Mouse (Mus musculus): ENCODE results near the gene Rnf144b. TPM values are rescaled to one million over a fixed set of nuclear protein-coding genes. Genes with fewer than 3 reads are reported as not detected.

Rnf144b gene
- polyA plus RNA-seq, 1 experiment, result 15.1 TPM

DNA sequence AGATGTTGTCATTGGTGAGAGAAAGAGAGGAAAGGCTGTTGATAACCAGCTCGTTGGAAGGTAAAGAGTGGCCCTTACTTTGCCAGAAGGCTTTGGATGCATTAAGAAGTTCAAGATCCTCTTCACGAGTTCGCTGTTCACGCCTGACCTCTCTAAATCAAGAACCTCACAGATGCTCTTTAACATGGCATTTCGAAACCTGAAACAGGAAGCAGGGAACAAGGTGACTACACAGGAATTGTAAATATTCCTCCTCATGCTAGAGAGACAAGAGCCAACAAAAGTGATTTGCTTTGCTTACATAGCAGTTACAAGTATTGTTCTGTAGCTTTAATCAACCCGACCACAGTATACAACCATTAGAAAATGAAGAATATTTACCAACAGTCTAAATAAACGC, 23.2 kb upstream of the Rnf144b start:
- Histone ChIP-seq H3K4me3 (ENCODE audit: insufficient read depth, low read length) (no peak overlapping the region), H3K27ac (ENCODE audit: insufficient read depth, low read length) (no peak overlapping the region), H3K4me1 (ENCODE audit: control insufficient read depth, insufficient read depth, low read length) (no peaks in the 10 kb centered on the region)
- TF ChIP-seq POLR2A (IDR thresholded peaks at IDR 0.05; ENCODE audit: extremely low read depth, insufficient read depth, low read length), result no peak

DNA sequence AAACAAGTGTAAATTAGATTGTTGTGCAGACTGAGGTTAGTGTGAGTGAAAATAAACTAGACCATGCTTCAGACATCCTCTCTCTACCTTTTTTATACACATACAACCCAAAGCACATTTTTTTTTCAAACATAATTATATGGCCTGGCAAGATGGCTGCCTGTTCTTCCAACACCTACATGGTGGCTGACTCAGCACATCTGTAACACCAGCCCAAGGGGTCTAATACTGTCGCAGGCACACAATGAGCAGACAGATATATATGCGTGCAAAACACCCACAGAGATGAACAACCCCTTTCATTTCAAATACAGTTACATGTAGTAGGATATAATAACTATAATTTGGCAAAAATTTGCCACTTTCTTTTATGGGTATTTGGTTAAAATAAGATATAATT, 21.9 kb upstream of the Rnf144b start:
- H3K27ac ChIP-seq (ENCODE audit: insufficient read depth, low read length), result no peak overlapping the region
- H3K4me3 ChIP-seq (ENCODE audit: insufficient read depth, low read length), result no peak overlapping the region
- 0 out of 2 replicates have a peak, but pooled peaks cover 2% of the 10 kb centered on the region for H3K4me1 ChIP-seq (ENCODE audit: control insufficient read depth, insufficient read depth, low read length)
- no peak for TF ChIP-seq POLR2A (IDR thresholded peaks at IDR 0.05; ENCODE audit: extremely low read depth, insufficient read depth, low read length)
- TF ChIP-seq CTCF (IDR thresholded peaks at IDR 0.05; ENCODE audit: extremely low read depth, insufficient read depth, low read length), result no peak

DNA sequence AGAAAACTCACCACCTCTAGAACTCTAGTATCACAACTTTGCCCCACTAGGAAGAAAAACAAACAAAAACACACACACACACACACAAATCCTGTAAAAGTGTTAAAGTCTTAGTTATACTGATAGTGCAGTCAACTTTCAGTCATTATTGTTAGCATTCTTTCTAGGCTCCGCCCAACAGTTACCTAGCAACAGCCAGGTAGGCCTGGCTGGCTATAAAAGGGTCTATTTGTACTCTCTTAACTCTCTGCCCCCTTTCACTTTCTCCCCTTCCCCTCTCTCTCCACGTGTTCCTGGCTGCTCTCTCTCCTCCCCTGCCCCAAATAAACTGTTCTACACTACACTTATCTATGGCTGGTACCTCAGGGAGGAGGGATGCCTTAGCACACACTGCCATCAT, 18.3 kb upstream of the Rnf144b start:
- no peak overlapping the region for H3K27ac ChIP-seq (ENCODE audit: insufficient read depth, low read length)
- 0 out of 2 replicates have a peak, but pooled peaks cover 2% of the 10 kb centered on the region for H3K4me1 ChIP-seq (ENCODE audit: control insufficient read depth, insufficient read depth, low read length)
- TF ChIP-seq CTCF (IDR thresholded peaks at IDR 0.05; ENCODE audit: extremely low read depth, insufficient read depth, low read length), result no peak
- no peak for TF ChIP-seq POLR2A (IDR thresholded peaks at IDR 0.05; ENCODE audit: extremely low read depth, insufficient read depth, low read length)
- no peak overlapping the region; the same call in 1 of the 2 replicates for H3K4me3 ChIP-seq (ENCODE audit: insufficient read depth, low read length)

DNA sequence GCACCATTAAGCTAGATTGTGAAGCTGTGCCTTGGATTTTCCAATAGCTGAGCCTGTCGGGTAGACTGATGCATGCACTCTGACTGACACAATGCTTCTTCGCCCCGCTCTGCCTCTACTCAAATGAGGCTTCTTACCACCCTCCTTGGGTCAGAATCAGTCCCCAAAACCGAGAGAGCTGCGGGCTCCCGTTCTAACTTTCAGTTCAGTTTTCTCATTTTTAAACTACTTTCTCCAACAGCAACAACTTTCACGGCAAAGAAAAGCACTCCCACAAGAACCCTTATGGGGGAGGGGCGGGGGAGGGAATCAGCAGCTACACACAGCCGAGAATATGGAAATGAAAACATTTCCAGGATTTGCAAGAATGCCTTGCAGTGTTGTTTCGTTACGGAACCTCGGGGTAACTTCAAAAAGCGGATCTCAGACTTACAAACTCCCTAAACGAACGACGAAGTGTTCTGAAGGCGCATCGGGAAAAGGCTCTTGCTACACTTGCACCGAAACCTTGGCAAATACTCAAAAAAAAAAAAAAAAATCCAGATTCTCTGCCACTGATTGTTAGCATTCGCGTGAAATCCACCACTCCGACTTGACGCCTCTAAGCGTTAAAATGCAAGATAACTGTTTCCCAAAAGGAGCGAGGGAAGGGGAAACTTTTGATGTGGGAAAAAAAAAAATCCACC, 17.5 kb upstream of the Rnf144b start:
- H3K27ac ChIP-seq (ENCODE audit: insufficient read depth, low read length), result peak overlapping the region; percentile 78; the same call in 1 of the 2 replicates
- H3K4me1 ChIP-seq (ENCODE audit: control insufficient read depth, insufficient read depth, low read length), result 0 out of 2 replicates have a peak, but pooled peaks cover 2% of the 10 kb centered on the region
- H3K4me3 ChIP-seq (ENCODE audit: insufficient read depth, low read length), result peak overlapping the region; percentile 66
- no peak for TF ChIP-seq CTCF (IDR thresholded peaks at IDR 0.05; ENCODE audit: extremely low read depth, insufficient read depth, low read length)
- no peak for TF ChIP-seq POLR2A (IDR thresholded peaks at IDR 0.05; ENCODE audit: extremely low read depth, insufficient read depth, low read length)

DNA sequence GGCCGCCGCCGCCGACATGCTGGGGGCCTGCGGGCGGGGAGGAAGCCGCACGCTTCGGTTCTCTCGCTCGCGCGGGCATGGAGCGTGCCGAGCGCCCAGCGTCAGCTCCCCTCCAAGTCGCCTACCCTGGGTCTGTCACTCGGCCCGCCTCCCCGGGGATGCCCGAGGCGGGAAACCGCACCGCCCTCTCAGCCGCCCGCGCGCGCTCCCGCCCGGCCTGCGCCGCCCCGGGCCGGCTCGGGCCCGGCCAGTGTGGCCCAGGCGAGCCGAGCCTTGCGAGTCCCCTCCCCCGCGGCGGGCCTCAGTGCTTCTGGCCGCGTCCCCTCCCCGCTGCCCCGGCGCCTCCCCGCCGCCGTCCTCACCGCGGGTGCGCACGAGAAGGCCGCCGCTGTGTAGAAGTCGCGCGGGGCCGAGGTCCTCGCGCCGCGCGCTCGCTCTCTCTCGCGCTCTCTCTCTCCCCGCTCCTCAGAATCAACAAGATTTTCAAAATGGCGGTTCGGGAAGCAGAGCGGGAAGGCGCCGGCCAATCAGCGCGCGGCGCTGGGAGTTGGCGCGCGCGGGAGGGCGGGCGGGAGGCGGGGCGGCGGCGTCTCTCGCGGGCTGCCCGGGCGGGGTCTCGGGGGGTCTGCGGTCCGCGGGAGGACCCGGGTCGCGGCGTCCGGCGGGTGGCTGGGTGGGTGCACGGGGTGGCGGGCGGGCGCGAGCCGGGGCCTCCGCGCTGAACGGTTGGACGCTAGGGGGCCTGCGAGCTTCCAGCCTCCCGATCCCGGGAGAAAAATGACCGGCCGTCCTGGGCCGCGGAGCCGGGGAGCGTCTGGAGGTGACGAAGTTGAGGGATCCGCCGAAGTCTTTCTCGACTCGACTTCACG, 16.5 kb upstream of the Rnf144b start, which contains the start of gene Dek:
Gene Dek, minus strand, starts transcription at position 491 of the 869 bp plus-strand sequence.
- Histone ChIP-seq H3K27ac (ENCODE audit: insufficient read depth, low read length) (peak within 1 kb of the TSS; percentile 78), H3K4me3 (ENCODE audit: insufficient read depth, low read length) (peak within 1 kb of the TSS; percentile 66), H3K4me1 (ENCODE audit: control insufficient read depth, insufficient read depth, low read length) (0 out of 2 replicates have a peak, but pooled peaks cover 2% of the 10 kb centered on the region)
- TF ChIP-seq POLR2A (IDR thresholded peaks at IDR 0.05; ENCODE audit: extremely low read depth, insufficient read depth, low read length) (0 out of 2 replicates have a peak, but pooled peaks have one; percentile 25), CTCF (IDR thresholded peaks at IDR 0.05; ENCODE audit: extremely low read depth, insufficient read depth, low read length) (0 out of 2 replicates have a peak, but pooled peaks have one; percentile 7)

DNA sequence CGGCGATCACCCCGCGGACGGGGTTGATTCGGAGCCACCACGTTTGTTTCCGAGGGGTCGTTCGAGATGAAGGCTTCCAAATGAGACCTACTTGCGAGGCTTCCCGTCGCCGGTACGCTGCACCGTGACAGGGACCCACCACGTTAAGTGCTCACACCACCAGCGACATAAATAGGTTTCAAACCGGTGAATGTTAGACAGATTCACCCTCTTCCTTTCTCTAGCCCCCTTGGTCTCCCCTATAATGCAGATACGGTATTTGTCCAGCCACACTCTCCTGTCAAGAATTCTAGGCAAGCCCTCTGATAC, 15.9 kb upstream of the Rnf144b start:
- Histone ChIP-seq H3K4me3 (ENCODE audit: insufficient read depth, low read length) (peak overlapping the region; percentile 66), H3K4me1 (ENCODE audit: control insufficient read depth, insufficient read depth, low read length) (0 out of 2 replicates have a peak, but pooled peaks cover 2% of the 10 kb centered on the region), H3K27ac (ENCODE audit: insufficient read depth, low read length) (no peak overlapping the region)
- TF ChIP-seq CTCF (IDR thresholded peaks at IDR 0.05; ENCODE audit: extremely low read depth, insufficient read depth, low read length) (no peak), POLR2A (IDR thresholded peaks at IDR 0.05; ENCODE audit: extremely low read depth, insufficient read depth, low read length) (no peak)

DNA sequence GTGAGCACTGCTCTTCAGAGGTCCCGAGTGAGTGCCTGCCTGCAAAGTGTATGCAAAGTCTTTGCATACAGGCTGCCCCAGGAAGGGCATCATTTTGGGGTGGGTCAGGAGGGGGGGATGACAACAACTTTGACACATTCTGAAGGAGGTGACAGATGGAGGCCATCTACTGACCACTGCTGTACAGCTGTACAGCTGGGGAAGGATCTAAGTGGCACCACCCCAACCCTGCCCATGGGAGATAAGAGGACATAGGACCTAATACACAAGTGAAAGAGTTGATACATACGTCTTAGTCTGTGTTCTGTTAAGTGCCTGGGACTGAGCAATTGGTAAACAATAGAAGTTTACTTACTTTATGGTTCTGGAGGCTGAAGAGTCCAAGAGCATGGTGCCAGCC, 13.2 kb upstream of the Rnf144b start:
- Histone ChIP-seq H3K27ac (ENCODE audit: insufficient read depth, low read length) (no peak overlapping the region), H3K4me1 (ENCODE audit: control insufficient read depth, insufficient read depth, low read length) (0 out of 2 replicates have a peak, but pooled peaks cover 2% of the 10 kb centered on the region), H3K4me3 (ENCODE audit: insufficient read depth, low read length) (no peak overlapping the region)
- no peak for TF ChIP-seq POLR2A (IDR thresholded peaks at IDR 0.05; ENCODE audit: extremely low read depth, insufficient read depth, low read length)
- TF ChIP-seq CTCF (IDR thresholded peaks at IDR 0.05; ENCODE audit: extremely low read depth, insufficient read depth, low read length), result no peak

DNA sequence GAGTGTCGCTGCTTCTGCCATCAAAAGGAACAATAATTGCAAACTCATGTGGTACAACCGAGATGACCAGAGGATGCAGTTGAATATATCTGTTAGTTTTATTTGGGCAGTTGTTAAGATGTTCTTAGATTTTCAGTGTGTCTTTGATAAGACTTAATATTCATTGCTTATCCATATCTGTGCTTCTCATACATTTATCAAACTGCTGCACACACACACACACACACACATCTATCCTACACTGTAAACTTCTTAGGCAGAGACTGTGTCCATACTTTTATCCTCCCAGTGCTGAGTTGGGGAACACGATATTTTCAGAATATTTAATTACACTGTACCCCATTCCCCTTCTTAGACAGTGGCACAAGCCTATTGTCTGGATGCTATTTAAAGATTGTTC, 11.3 kb upstream of the Rnf144b start:
- TF ChIP-seq POLR2A (IDR thresholded peaks at IDR 0.05; ENCODE audit: extremely low read depth, insufficient read depth, low read length), result no peak
- no peak for TF ChIP-seq CTCF (IDR thresholded peaks at IDR 0.05; ENCODE audit: extremely low read depth, insufficient read depth, low read length)
- Histone ChIP-seq H3K27ac (ENCODE audit: insufficient read depth, low read length) (no peak overlapping the region), H3K4me3 (ENCODE audit: insufficient read depth, low read length) (no peak overlapping the region), H3K4me1 (ENCODE audit: control insufficient read depth, insufficient read depth, low read length) (no peaks in the 10 kb centered on the region)

DNA sequence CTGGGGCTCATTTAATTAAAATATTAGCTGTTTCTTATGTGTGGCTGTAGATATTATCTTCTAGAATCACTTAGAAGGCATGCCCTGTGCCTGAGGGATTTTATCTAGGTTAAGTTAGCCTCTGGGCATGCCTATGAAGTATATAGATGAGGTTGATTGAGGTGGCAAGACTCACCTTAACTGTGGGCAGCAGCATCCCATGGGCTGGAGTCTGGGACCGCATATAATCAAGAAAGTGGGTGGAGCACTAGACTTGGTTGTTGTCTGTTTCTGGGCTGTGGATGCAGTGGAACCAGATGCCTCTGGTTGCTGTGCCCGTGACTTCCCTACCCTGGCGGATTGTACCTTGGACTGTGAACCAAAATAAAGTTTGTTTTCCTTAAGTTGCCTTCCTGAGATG, 10.4 kb upstream of the Rnf144b start:
- Histone ChIP-seq H3K27ac (ENCODE audit: insufficient read depth, low read length) (no peak overlapping the region), H3K4me3 (ENCODE audit: insufficient read depth, low read length) (no peak overlapping the region), H3K4me1 (ENCODE audit: control insufficient read depth, insufficient read depth, low read length) (no peaks in the 10 kb centered on the region)
- TF ChIP-seq POLR2A (IDR thresholded peaks at IDR 0.05; ENCODE audit: extremely low read depth, insufficient read depth, low read length), result no peak
- no peak for TF ChIP-seq CTCF (IDR thresholded peaks at IDR 0.05; ENCODE audit: extremely low read depth, insufficient read depth, low read length)
